Mouse (Mus musculus) lung, embryonic 16.5 days (tissue): Measurements from ENCODE around the gene Stat5b. TPM values are rescaled to one million over a fixed set of nuclear protein-coding genes. Genes with fewer than 3 reads are reported as not detected.
A peak's percentile ranks its signal among the peaks of the same experiment; 100 is the strongest.
"Not testable (repeated sequence)": the region's sequence is repeated elsewhere in the genome, so short reads cannot be mapped to it uniquely, and the experiment has no call there.

ENCODE experiments used
- ATAC-seq: fragments of 200-750 bp; cut with Nextera tagmentation; 2 replicates; pipeline ENCODE4 v1.8.0; 2017; ENCODE audit warnings: low read depth, mild to moderate bottlenecking, moderate library complexity
- H3K27ac ChIP-seq: fragments of 300-500 bp; sonication (generic); 2 replicates; pipeline ENCODE4 v1.5.1; 2014; ENCODE audit warnings: mild to moderate bottlenecking, control low read depth, low read length
- H3K27me3 ChIP-seq: fragments of 300-500 bp; sonication (generic); 2 replicates; pipeline ENCODE4 v1.6.1; 2014; ENCODE audit warnings: low read depth, low read length, mixed read lengths; ENCODE audit not compliant: control insufficient read depth, insufficient read depth
- H3K36me3 ChIP-seq: fragments of 300-500 bp; sonication (generic); 2 replicates; pipeline ENCODE4 v1.6.1; 2014; ENCODE audit warnings: low read length; ENCODE audit not compliant: control insufficient read depth, insufficient read depth
- H3K4me1 ChIP-seq: fragments of 300-500 bp; sonication (generic); replicated peaks from 2 replicates; pipeline ENCODE4 v1.6.1; 2014; ENCODE audit warnings: low read length, mixed read lengths; ENCODE audit not compliant: control insufficient read depth, insufficient read depth
- H3K4me2 ChIP-seq: fragments of 300-500 bp; sonication (generic); 2 replicates; pipeline ENCODE4 v1.6.1; 2014; ENCODE audit warnings: low read depth, low read length, control low read depth
- H3K4me3 ChIP-seq: fragments of 300-500 bp; sonication (generic); 2 replicates; pipeline ENCODE4 v1.5.1; 2014; ENCODE audit warnings: mild to moderate bottlenecking, low read length, control low read depth
- H3K9ac ChIP-seq: fragments of 300-500 bp; sonication (generic); 2 replicates; pipeline ENCODE4 v1.6.1; 2014; ENCODE audit warnings: low read length, control low read depth
- H3K9me3 ChIP-seq: fragments of 300-500 bp; sonication (generic); 2 replicates; pipeline ENCODE4 v1.6.1; 2016; ENCODE audit warnings: low read length; ENCODE audit not compliant: control insufficient read depth
- WGBS: fragments of 180-500 bp; shearing (Covaris S2); extraction: QIAGEN DNeasy Blood & Tissue Kit; methylation state at CpG from one replicate; pipeline ENCODE4 v1.1.7; 2014; 5-methylcytosine and 5-hydroxymethylcytosine counted together
- polyA plus RNA-seq: library from polyadenylated mRNA; unstranded; fragments of >200 nt; fragmentation: Nextera tagmentation; extraction: Ambion mirVana; gene quantifications from 2 replicates; pipeline ENCODE4 v1.2.1, GENCODE M21; 2015

The Stat5b gene
- polyA plus RNA-seq, 1 experiment from 2014 or later, result 27.2 TPM

DNA sequence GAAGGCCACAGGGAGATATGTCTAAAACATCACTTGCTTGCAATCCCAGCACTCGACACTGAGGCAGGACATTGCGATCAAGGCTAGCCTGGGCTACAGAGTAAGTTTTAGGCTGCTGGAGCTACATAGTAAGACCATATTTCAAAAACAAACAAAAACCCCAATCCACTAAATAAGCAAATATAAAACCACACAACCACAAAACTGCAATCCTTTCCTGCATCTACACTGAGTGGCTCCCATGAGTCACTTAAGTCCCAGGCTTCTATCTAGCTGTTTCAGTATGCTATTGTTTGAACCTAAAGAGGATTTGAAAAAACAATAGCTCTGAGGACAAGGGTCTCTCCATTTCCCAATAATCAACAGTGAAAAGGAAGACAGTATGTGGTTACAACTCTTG lies 55.1 kb downstream of the Stat5b start:
- H3K4me1 ChIP-seq, result no peaks in the 10 kb centered on the region
- no peak overlapping the region for H3K4me2 ChIP-seq
- H3K9me3 ChIP-seq, result no peaks in the 10 kb centered on the region
- no peaks in the 10 kb centered on the region for H3K27me3 ChIP-seq
- no peak overlapping the region for H3K27ac ChIP-seq
- H3K4me3 ChIP-seq, result no peak overlapping the region
- H3K9ac ChIP-seq, result no peak overlapping the region
- H3K36me3 ChIP-seq, result peaks cover 11% of the 10 kb centered on the region
- no peak for ATAC-seq
- WGBS, result 84% methylated on average over 2 of the region's 2 CpGs

DNA sequence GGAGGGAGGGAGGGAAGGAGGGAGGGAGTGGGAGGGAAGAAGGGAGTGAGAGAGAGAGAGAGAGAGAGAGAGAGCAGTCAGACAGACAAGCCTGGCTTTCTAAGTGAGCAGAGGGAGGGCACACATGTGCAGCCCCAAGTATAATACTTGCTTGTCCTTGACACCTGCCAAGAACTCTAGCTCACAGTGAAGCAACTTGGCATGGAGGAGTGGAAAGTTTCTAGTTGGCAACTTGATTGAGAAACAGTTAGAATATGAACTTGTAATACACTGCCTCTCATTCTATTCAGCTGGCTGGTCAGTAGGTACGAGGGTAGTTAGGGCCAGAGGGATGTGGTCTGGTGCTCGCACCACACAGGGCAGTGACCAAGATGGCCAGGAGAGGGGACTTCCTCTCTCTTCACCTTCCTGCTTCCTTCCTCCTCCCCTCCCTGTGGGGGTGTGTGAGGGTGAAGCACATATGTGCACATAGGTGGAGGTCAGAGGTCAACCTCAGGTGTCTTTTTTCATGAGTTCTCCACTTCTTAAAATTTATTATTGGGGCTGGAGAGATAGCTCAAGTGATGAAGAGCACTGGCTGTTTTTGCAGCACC lies 59.0 kb downstream of the Stat5b start:
- H3K9me3 ChIP-seq, result no peaks in the 10 kb centered on the region
- no peak overlapping the region for H3K4me2 ChIP-seq
- H3K4me3 ChIP-seq, result no peak overlapping the region
- no peaks in the 10 kb centered on the region for H3K27me3 ChIP-seq
- 93% methylated on average over 2 of the region's 2 CpGs for WGBS
- ATAC-seq, result 0 out of 2 replicates have a peak, but pooled peaks have one; percentile 38
- H3K4me1 ChIP-seq, result no peaks in the 10 kb centered on the region
- H3K27ac ChIP-seq, result no peak overlapping the region
- peaks cover 20% of the 10 kb centered on the region for H3K36me3 ChIP-seq
- H3K9ac ChIP-seq, result no peak overlapping the region

GRCm38 (mm10) chr11:100790644-100791043 lies 59.9 kb downstream of the Stat5b start:
- not testable (repeated sequence) for H3K27ac ChIP-seq, H3K4me2 ChIP-seq, H3K4me1 ChIP-seq, ATAC-seq, H3K9me3 ChIP-seq, H3K9ac ChIP-seq, H3K27me3 ChIP-seq, H3K4me3 ChIP-seq
- WGBS, result 81% methylated on average over 9 of the region's 9 CpGs
- peaks cover 18% of the 10 kb centered on the region for H3K36me3 ChIP-seq

DNA sequence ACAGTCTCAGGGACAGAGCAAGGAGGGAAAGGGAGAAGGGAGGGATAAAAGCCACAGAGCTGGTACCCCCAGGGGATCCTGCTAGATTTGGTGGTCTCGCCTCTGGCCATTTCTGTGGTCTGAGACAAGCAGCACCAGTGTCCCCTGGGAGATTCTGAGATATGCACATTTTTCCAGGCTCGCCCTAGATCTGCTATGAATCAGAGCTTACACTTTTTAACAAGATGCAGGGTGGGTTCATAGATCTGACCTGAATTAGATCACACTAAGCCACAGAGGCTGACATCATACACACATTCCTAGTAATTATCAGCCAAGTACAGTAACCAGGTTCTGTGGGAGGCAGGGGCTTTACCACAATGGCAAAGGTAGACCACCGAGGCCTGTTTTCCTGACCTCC lies 60.8 kb downstream of the Stat5b start:
- H3K27me3 ChIP-seq, result no peaks in the 10 kb centered on the region
- no peaks in the 10 kb centered on the region for H3K9me3 ChIP-seq
- H3K36me3 ChIP-seq, result peaks cover 21% of the 10 kb centered on the region
- no peak overlapping the region for H3K4me2 ChIP-seq
- no peak overlapping the region for H3K27ac ChIP-seq
- WGBS, result 82% methylated on average over 3 of the region's 3 CpGs
- H3K9ac ChIP-seq, result no peak overlapping the region
- no peak overlapping the region for H3K4me3 ChIP-seq
- ATAC-seq, result no peak
- no peaks in the 10 kb centered on the region for H3K4me1 ChIP-seq

DNA sequence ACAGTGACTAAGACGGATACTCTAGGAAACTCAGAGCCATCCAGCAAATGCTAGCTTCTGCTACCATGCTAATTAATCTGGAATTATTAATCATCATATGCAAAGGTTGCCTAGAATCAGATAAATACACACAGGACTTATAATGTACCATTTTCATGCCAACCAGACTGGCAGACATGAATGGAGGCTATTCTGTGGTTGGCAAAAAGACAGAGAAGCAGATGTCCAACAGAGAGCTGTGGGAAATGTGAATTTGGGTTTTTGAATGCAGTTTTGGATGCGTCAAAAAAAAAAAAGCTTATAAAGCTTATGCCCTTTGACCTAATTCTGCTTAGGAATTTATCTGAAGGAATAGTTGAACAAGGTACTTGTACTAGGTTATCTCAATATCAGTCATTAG lies 64.8 kb downstream of the Stat5b start:
- Histone ChIP-seq H3K27ac (no peak overlapping the region), H3K4me3 (no peak overlapping the region), H3K9me3 (no peaks in the 10 kb centered on the region), H3K27me3 (no peaks in the 10 kb centered on the region), H3K36me3 (peaks cover 27% of the 10 kb centered on the region), H3K4me2 (no peak overlapping the region), H3K4me1 (0 out of 2 replicates have a peak, but pooled peaks cover 3% of the 10 kb centered on the region), H3K9ac (no peak overlapping the region)
- 93% methylated on average over 2 of the region's 2 CpGs for WGBS
- ATAC-seq, result no peak

GRCm38 (mm10) chr11:100784286-100784685 lies 66.2 kb downstream of the Stat5b start:
- Histone ChIP-seq H3K27me3 (no peaks in the 10 kb centered on the region), H3K4me2 (no peak overlapping the region), H3K27ac (no peak overlapping the region), H3K9ac (no peak overlapping the region), H3K9me3 (no peaks in the 10 kb centered on the region), H3K4me1 (0 out of 2 replicates have a peak, but pooled peaks cover 3% of the 10 kb centered on the region), H3K4me3 (no peak overlapping the region), H3K36me3 (peaks cover 22% of the 10 kb centered on the region)
- 79% methylated on average over 8 of the region's 8 CpGs for WGBS
- ATAC-seq, result no peak

DNA sequence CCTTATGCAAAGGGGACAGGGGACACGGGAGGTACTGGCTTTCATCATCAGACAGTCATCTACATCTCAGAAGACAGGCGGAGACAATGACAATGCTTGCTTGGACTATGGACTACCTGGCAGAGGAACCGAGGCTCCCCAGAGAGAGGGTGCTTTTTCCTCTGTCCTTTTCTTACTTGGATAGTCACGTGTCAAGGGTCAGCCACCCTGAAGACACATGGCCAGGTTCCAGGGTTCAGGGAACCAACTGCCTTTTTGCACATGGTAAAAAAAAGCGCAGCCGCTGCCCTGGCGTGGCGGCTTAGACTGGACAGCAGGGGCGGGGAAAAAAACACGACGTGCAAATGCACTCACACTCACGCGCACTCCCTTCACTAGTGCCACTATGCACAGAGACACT lies 68.0 kb downstream of the Stat5b start:
- no peak for ATAC-seq
- Histone ChIP-seq H3K27me3 (no peaks in the 10 kb centered on the region), H3K4me1 (0 out of 2 replicates have a peak, but pooled peaks cover 3% of the 10 kb centered on the region), H3K27ac (peak overlapping the region; percentile 1; the same call in 1 of the 2 replicates), H3K4me2 (no peak overlapping the region), H3K4me3 (no peak overlapping the region), H3K9ac (no peak overlapping the region), H3K36me3 (peaks cover 12% of the 10 kb centered on the region; the same call in 1 of the 2 replicates), H3K9me3 (no peaks in the 10 kb centered on the region)
- 82% methylated on average over 13 of the region's 13 CpGs for WGBS

DNA sequence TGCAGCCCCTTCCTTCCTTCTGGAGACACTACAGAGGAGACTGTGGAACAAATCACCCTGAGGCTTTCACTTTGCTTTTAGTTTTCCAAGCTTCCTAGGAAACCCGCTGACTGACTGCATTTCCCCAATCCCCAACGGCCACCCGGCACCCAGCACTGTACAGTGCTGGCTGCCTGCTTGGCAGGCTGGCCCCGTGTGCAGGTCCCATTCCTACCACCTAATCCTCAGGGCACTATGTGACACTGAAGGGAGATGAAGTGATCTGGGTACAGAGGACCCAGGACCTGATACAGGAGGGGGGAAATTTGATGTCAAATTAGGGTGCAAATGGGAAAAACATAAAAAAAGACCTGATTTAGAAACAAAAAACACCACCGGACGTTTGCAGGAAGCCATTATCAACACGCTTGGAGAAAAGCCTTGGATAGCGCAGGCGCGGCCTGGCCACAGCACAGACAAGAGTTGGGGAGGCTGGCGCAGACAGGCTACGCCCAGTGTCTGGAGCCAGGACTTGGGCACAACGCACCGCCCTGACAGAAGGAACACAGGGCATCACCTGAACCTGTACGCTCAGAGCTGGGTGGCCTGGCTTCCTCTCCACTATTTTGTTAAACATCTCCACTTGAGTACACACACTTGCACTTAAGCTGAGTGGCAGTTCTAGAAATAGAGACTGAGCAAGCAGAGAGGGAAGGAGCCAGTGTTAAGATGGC lies 68.6 kb downstream of the Stat5b start:
- peak; percentile 92 for ATAC-seq
- peak overlapping the region; percentile 68 for H3K27ac ChIP-seq
- WGBS, result 54% methylated on average over 15 of the region's 15 CpGs

DNA sequence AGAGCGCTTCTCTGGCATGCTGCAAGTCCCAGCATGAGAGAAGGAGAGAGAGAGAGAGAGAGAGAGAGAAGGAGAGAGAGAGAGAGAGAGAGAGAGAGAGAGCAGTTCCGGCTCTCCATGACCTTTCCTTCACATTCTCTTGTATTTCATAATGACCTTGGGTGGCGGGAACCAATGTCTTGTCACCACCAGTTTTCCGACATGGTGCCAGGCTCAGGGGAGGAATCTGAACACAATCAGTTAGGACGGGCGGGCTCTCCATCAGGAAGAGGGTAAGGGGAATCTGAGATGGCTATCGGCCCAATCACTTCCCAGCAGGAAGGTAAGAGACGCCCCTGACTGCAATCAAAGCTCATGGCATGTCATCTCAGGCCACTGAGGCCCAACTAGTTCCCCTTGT lies 70.3 kb downstream of the Stat5b start:
- Histone ChIP-seq H3K36me3 (peaks cover 8% of the 10 kb centered on the region; the same call in 1 of the 2 replicates), H3K4me1 (0 out of 2 replicates have a peak, but pooled peaks cover 3% of the 10 kb centered on the region), H3K4me3 (no peak overlapping the region), H3K9me3 (no peaks in the 10 kb centered on the region), H3K4me2 (no peak overlapping the region), H3K27me3 (no peaks in the 10 kb centered on the region), H3K27ac (no peak overlapping the region), H3K9ac (no peak overlapping the region)
- ATAC-seq, result no peak
- 84% methylated on average over 8 of the region's 8 CpGs for WGBS

More for the DNA sequence above, 68.6 kb downstream of the Stat5b start:
- peaks cover 12% of the 10 kb centered on the region; the same call in 1 of the 2 replicates for H3K36me3 ChIP-seq
- H3K4me3 ChIP-seq, result no peak overlapping the region
- H3K27me3 ChIP-seq, result no peaks in the 10 kb centered on the region
- 0 out of 2 replicates have a peak overlapping the region, but pooled peaks have one; percentile 6 for H3K9ac ChIP-seq
- H3K4me2 ChIP-seq, result no peak overlapping the region
- no peaks in the 10 kb centered on the region for H3K9me3 ChIP-seq
- 0 out of 2 replicates have a peak, but pooled peaks cover 3% of the 10 kb centered on the region for H3K4me1 ChIP-seq
